Mouse (Mus musculus) midbrain, embryonic 14.5 days (tissue): ENCODE data around the gene Pde4d. TPM values are rescaled to one million over a fixed set of nuclear protein-coding genes. Genes with fewer than 3 reads are reported as not detected.

Experiments
- ATAC-seq: fragments of 200-750 bp; cut with Nextera tagmentation; 2 replicates; pipeline ENCODE4 v1.8.0; 2017; ENCODE audit warnings: moderate number of reproducible peaks, moderate library complexity; ENCODE audit not compliant: low FRiP score, low TSS enrichment
- DNase-seq: peaks from one replicate; pipeline ENCODE4 v3.0.0-alpha.2; 2015
- H3K27ac ChIP-seq: fragments of 300-500 bp; sonication (generic); replicated peaks from 2 replicates; pipeline ENCODE4 v1.5.1; 2014; ENCODE audit warnings: mild to moderate bottlenecking, low read depth, low read length, moderate library complexity
- H3K27me3 ChIP-seq: fragments of 300-500 bp; sonication (generic); 2 replicates; pipeline ENCODE4 v1.6.1; 2014; ENCODE audit warnings: low read length, control low read depth, mixed read lengths; ENCODE audit not compliant: control insufficient read depth, insufficient read depth
- H3K36me3 ChIP-seq: fragments of 300-500 bp; sonication (generic); 2 replicates; pipeline ENCODE4 v1.6.1; 2014; ENCODE audit warnings: low read length, control low read depth; ENCODE audit not compliant: control insufficient read depth, insufficient read depth
- H3K4me1 ChIP-seq: fragments of 300-500 bp; sonication (generic); 2 replicates; pipeline ENCODE4 v1.6.1; 2014; ENCODE audit warnings: mild to moderate bottlenecking, antibody characterized with exemption, low read length, control low read depth; ENCODE audit not compliant: control insufficient read depth, insufficient read depth
- H3K4me2 ChIP-seq: fragments of 300-500 bp; sonication (generic); 2 replicates; pipeline ENCODE4 v1.6.1; 2014; ENCODE audit warnings: mild to moderate bottlenecking, low read length, moderate library complexity
- H3K4me3 ChIP-seq: fragments of 300-500 bp; sonication (generic); replicated peaks from 2 replicates; pipeline ENCODE4 v1.5.1; 2014; ENCODE audit warnings: low read depth, low read length
- H3K9ac ChIP-seq: fragments of 300-500 bp; sonication (generic); replicated peaks from 2 replicates; pipeline ENCODE4 v1.6.1; 2014; ENCODE audit warnings: mild to moderate bottlenecking, low read length, moderate library complexity
- H3K9me3 ChIP-seq: fragments of 300-500 bp; sonication (generic); 2 replicates; pipeline ENCODE4 v1.6.1; 2016; ENCODE audit warnings: low read length, control low read depth, mixed read lengths; ENCODE audit not compliant: control insufficient read depth
- WGBS: fragments of 180-500 bp; shearing (Covaris S2); extraction: QIAGEN DNeasy Blood & Tissue Kit; methylation state at CpG from one replicate; pipeline ENCODE4 v1.1.7; 2014; 5-methylcytosine and 5-hydroxymethylcytosine counted together
- polyA plus RNA-seq: library from polyadenylated mRNA; unstranded; fragments of >200 nt; fragmentation: Nextera tagmentation; extraction: Ambion mirVana; gene quantifications from 2 replicates; pipeline ENCODE4 v1.2.1, GENCODE M21; 2014

The Pde4d gene
- polyA plus RNA-seq, 1 experiment from 2014 or later = 27.1 TPM

DNA sequence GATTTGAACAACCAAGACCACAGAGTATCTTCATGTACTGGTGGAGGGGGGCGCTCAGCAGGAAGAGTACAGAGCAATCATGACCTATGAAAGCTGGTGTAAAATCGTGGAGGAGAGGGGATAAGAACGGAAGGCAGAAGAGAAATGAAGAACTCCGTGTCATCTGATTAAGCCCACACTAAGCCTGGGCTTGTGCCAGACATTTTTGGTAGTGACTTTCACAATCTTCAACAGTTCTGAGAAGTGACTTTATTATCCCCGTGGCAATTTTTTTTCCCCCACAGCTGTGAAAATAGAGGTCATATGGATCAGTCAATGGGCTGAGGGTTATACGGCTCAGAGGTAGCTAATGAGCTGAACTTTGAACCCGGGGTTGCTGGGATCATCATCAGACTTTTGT is 1202.9 kb downstream of the Pde4d start:
- Histone ChIP-seq H3K9me3 (no peaks in the 10 kb centered on the region), H3K27ac (no peak overlapping the region), H3K4me1 (no peaks in the 10 kb centered on the region), H3K9ac (no peak overlapping the region), H3K4me2 (no peak overlapping the region), H3K27me3 (no peaks in the 10 kb centered on the region), H3K36me3 (no peaks in the 10 kb centered on the region), H3K4me3 (no peak overlapping the region)
- 71% methylated on average over 7 of the region's 7 CpGs for WGBS
- DNase-seq (no peak), ATAC-seq (no peak)

DNA sequence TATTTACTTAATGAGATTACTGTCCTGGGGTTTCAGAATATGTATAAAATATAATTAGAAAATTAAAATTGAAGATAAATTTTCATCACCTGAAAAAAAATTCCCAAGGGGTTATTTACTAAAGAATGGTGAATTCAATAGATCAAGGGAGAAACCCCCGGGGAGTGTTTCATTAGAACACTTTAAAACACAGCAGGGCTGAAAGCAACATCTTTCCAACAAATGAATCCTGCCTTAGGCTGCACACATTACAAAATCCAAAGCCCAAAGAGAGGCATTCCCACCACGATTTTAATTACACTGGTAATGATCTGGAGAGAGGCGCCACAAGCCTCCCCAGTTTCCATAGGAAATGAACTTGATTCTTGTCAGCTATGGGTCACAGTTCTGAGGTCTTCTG is 1205.6 kb downstream of the Pde4d start:
- no peaks in the 10 kb centered on the region for H3K27me3 ChIP-seq
- DNase-seq = peak; percentile 41
- 60% methylated on average over 3 of the region's 3 CpGs for WGBS
- no peak for ATAC-seq
- H3K4me1 ChIP-seq = no peaks in the 10 kb centered on the region
- no peak overlapping the region for H3K4me3 ChIP-seq
- H3K27ac ChIP-seq = no peak overlapping the region
- no peak overlapping the region for H3K9ac ChIP-seq
- no peaks in the 10 kb centered on the region for H3K36me3 ChIP-seq
- no peak overlapping the region for H3K4me2 ChIP-seq
- no peaks in the 10 kb centered on the region for H3K9me3 ChIP-seq

DNA sequence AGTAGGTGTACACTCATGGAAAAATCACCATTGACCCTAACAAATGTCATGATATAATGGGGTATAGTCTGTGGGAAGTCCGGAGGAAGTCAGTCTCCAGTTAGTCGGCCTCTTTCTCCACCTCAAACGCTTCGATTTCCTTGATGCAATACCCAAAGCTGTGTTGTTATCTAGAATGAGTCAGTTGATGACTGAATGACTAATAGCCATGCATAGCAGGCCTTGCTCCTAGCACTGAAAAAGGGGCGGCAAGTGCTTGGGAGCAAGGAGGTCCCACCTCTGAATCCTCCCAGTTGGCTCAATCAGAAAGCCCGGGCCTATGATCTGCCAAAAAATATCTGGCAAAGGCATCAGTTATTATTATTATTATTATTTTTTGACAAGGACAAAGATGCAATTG is 1209.4 kb downstream of the Pde4d start:
- Histone ChIP-seq H3K9me3 (no peaks in the 10 kb centered on the region), H3K4me3 (no peak overlapping the region), H3K36me3 (no peaks in the 10 kb centered on the region), H3K27ac (no peak overlapping the region), H3K4me2 (no peak overlapping the region), H3K4me1 (no peaks in the 10 kb centered on the region), H3K27me3 (no peaks in the 10 kb centered on the region), H3K9ac (no peak overlapping the region)
- 94% methylated on average over 6 of the region's 6 CpGs for WGBS
- ATAC-seq = no peak
- no peak for DNase-seq

DNA sequence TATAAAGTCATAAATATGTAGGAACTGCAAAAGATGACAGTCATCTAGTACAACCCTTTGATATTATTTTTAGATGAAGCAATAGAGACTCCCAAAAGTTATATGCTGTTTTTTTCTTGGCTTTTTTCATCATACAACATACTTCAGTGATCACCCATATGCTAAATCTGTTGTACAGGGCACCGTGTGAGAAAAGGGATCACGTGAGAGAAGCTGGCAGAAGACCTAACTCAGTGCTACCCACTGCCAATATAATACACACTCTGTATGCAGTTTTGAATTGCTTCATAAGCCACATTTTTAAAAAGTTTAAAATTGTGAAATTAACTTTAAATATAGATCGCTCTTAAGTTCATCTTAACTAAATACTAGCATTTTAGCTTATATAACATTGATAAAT is 1211.6 kb downstream of the Pde4d start:
- no peak overlapping the region for H3K4me3 ChIP-seq
- no peaks in the 10 kb centered on the region for H3K36me3 ChIP-seq
- no peak overlapping the region for H3K9ac ChIP-seq
- H3K4me1 ChIP-seq = peaks cover 8% of the 10 kb centered on the region; the same call in 1 of the 2 replicates
- H3K9me3 ChIP-seq = no peaks in the 10 kb centered on the region
- WGBS = 94% methylated on average over 3 of the region's 3 CpGs
- DNase-seq (no peak), ATAC-seq (no peak)
- H3K4me2 ChIP-seq = no peak overlapping the region
- H3K27me3 ChIP-seq = no peaks in the 10 kb centered on the region
- H3K27ac ChIP-seq = no peak overlapping the region

DNA sequence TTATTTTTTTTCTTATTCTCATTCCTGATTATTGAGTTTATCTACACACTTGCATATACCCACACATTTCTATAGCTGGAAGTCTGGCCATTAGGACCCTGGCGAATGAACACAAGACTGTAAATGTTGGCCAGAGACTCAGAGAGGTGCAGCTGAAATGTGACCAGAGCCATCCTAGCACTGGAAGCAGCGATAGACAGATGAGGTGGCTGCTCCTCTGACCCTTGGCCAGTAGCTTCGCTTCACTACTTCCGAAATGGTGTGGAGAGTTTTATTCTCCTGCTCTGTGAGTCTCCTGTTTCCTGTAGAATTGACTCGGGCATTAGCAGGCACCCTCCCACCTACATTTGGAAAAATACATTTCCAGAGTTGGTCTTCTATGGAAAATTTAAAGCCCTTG is 1212.4 kb downstream of the Pde4d start:
- H3K4me3 ChIP-seq = no peak overlapping the region
- ATAC-seq (no peak), DNase-seq (no peak)
- H3K27ac ChIP-seq = no peak overlapping the region
- H3K27me3 ChIP-seq = no peaks in the 10 kb centered on the region
- H3K9ac ChIP-seq = no peak overlapping the region
- H3K4me1 ChIP-seq = peaks cover 8% of the 10 kb centered on the region; the same call in 1 of the 2 replicates
- H3K9me3 ChIP-seq = no peaks in the 10 kb centered on the region
- H3K36me3 ChIP-seq = no peaks in the 10 kb centered on the region
- H3K4me2 ChIP-seq = no peak overlapping the region
- 62% methylated on average over 5 of the region's 5 CpGs for WGBS

DNA sequence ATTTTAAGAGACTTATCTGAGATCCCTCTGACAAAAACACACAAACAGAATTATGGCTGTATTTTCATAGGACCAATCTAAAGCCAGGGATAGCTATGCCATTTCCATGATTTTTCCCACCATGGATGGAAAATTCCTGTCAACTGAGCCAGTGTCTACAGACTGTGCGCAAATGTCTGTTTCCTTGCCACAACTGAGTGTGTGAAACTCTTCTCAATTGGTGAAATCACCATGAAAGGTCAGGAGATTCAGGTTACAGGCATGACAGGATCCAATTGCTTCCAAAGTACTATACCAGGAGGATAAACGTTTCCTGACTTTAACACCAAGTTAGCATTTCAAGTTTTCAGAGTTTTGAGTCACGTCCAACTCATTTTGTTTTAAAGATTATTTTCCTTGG is 1213.0 kb downstream of the Pde4d start:
- Histone ChIP-seq H3K4me1 (peaks cover 8% of the 10 kb centered on the region; the same call in 1 of the 2 replicates), H3K27me3 (no peaks in the 10 kb centered on the region), H3K9me3 (no peaks in the 10 kb centered on the region), H3K36me3 (no peaks in the 10 kb centered on the region), H3K4me3 (no peak overlapping the region), H3K9ac (no peak overlapping the region), H3K4me2 (no peak overlapping the region), H3K27ac (no peak overlapping the region)
- ATAC-seq = no peak
- WGBS = 65% methylated on average over 3 of the region's 3 CpGs
- no peak for DNase-seq

DNA sequence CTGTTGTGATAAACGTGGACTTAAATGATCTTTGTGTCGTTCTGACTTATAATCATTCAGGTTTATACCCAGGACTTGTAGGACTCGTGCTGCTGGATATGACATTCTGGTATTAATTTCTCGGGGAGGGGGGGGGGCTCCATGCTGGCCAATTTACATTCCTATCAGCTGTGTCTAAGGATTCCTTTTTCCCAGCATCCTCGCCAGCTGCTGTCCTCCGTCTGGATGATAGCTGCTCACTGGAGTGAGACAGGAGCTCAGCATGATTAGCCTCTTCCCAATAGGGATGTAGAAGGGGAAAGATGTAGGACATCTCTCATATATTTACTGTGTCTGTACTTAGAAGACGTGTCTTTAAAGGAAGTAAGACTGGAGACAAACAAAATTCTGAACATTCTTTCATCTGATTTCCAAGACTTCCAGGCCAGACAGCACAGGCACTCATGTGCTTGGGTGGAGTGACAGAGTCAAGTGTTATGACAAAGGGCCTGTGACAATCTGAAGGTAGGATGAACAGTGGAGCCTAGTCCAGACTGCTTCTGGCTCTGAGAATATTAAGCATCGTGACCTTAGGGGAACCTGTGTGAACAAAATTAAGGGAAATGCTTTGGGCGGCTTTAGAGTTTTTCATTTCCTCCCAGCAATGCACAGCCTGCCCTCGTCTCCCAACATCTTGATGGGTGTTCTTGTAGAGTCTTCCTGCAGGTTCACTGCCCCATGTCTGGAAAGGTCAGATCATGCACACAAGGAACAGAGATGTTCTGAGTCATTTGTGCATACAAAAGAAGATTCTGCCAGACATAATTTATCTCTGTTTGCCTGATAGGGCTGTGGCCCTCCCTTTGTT is 1215.4 kb downstream of the Pde4d start:
- H3K4me2 ChIP-seq = no peak overlapping the region
- DNase-seq = no peak
- H3K27me3 ChIP-seq = no peaks in the 10 kb centered on the region
- WGBS = 50% methylated on average over 10 of the region's 10 CpGs
- no peaks in the 10 kb centered on the region for H3K9me3 ChIP-seq
- no peak overlapping the region for H3K9ac ChIP-seq
- H3K36me3 ChIP-seq = no peaks in the 10 kb centered on the region
- no peak overlapping the region for H3K4me3 ChIP-seq
- H3K27ac ChIP-seq = peak overlapping the region; percentile 41
- ATAC-seq = no peak
- peaks cover 8% of the 10 kb centered on the region; the same call in 1 of the 2 replicates for H3K4me1 ChIP-seq

DNA sequence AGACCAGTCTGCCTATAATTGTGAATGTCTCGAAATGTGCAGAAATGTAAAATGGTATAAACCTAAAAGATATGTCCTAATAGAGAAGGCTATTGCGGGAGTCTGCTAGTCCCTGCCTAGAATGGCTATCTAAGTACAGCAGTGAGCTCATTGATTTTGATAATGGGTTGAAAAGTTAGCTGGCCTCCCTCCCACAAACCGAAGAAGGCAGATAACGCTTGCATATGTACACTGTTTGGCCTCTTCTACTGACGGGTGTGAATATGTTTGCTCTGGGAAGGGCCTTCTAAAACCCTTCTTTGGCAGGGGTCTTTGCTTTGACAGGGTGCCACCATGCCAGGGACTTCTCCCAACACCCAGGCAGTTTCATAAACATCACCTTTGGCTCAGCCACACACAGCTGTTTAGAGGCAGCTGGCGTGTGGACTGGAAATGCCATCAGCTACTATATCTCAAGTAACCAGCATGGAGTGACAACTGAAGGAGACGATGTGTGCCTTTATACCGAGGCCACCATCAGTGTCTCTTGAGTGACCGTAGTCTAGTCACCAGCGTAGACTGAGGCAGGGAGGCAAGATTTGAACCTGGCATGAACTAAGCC is 1216.2 kb downstream of the Pde4d start:
- no peak overlapping the region for H3K4me2 ChIP-seq
- ATAC-seq (no peak), DNase-seq (no peak)
- H3K27me3 ChIP-seq = no peaks in the 10 kb centered on the region
- no peaks in the 10 kb centered on the region for H3K36me3 ChIP-seq
- no peak overlapping the region for H3K9ac ChIP-seq
- H3K4me3 ChIP-seq = no peak overlapping the region
- H3K9me3 ChIP-seq = no peaks in the 10 kb centered on the region
- WGBS = 92% methylated on average over 10 of the region's 10 CpGs
- peaks cover 8% of the 10 kb centered on the region; the same call in 1 of the 2 replicates for H3K4me1 ChIP-seq
- 0 out of 2 replicates have a peak overlapping the region, but pooled peaks have one; percentile 41 for H3K27ac ChIP-seq

DNA sequence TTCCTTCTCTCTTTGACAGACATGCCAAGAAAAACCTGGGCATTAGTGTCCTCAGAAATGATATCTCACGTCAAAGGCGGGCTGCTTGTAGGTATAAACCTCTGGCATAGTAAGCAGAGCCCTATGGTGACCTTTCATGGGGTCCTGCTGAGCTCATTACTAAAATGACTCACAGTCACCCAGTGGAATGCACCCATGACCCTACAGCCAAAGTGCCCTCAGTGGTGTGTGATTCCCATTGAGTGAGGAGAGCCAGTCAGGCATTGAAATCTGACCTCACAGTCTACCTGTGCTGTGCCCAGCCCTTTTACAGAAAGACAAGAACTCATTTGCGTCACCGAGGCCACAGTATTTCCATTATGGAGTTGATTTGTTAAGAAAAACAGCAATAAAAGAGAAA is 1220.2 kb downstream of the Pde4d start:
- no peak overlapping the region for H3K27ac ChIP-seq
- peaks cover 7% of the 10 kb centered on the region; the same call in 1 of the 2 replicates for H3K4me1 ChIP-seq
- H3K27me3 ChIP-seq = no peaks in the 10 kb centered on the region
- no peaks in the 10 kb centered on the region for H3K9me3 ChIP-seq
- ATAC-seq (no peak), DNase-seq (no peak)
- H3K4me3 ChIP-seq = no peak overlapping the region
- no peak overlapping the region for H3K9ac ChIP-seq
- no peaks in the 10 kb centered on the region for H3K36me3 ChIP-seq
- 87% methylated on average over 4 of the region's 4 CpGs for WGBS
- H3K4me2 ChIP-seq = no peak overlapping the region
